Mouse (Mus musculus) layer of hippocampus, adult 9-11 months (tissue): Measurements from ENCODE around the gene Hexa.

ENCODE experiments used
- DNase-seq: peaks from one replicate; pipeline ENCODE4 v3.0.0; 2022

Hexa gene

DNA sequence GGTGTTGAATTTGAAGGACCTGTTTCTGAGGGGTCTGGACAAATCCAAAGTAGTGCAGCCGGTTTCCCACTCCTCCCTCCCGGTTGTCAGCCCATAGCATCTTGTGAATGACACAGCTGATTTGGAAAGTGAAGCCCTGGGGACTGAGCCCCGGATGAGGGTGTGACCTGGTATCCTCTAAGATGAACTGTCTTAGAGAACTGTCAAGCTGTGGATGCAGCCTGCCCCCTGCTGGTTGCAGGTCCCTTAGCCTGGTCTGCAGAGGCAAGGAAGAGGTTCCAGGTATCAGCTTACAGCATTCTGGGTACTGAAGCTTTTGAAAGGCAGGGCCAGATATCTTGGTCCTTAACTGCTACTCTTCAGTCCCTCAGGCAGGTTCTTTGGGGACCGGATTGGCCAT is 26.3 kb downstream of the Hexa start:
- peak; percentile 65 for DNase-seq

DNA sequence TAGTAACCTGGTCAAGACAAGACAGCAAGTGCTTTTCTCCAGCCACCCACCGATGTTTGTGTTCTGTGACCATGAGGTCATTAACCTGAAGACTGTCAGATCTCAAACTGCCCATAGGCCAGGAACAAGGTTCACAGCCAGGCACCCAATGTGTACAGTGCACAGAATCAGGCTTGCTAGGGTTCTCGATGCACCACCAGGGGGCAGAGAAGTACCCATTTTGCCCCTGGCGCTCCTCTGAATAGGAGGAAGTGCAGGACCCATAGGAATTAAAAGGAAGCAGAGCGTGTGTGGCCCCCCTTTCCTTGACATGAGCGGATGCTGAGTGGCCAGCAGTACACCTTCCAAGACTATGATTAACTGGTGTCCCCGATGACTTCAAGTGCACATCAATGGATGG is 27.8 kb downstream of the Hexa start:
- no peak for DNase-seq

DNA sequence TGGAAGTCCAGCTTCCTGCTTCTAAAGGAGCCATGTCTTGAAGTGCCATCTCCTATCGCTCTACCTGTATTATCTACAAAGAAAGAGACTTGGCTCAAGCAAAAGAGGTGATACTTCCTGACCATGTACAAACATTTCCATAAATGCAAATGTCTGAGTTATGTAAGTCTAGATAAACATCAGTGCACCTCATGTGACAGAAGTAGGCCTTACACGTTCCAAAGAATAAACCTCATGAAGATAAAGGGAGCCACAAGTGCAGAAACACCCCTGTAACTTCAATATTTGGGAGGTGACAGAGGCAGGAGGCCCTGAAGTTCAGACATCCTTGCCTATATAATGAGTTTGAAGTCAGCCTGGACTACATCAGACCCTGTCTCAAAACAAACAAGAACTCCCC is 32.5 kb downstream of the Hexa start:
- DNase-seq, result no peak

DNA sequence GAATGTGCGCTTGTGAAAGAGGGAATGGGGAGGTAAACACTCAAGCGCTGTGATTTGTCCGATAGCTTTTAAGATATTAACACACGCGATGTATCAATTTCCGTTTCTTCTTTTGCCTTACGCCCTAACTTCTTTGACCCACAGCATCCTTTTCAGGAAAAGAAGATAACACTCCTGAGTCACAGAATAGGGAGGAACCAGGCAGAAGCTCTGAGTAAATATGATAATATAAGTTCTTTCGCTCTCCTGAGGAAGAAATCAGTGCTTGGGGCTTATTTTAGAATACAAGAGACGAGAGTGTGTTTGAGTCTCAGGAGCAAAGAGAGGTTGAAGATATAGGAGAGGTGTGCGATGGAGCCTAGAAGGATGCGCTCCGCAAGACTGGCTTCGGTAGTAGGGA is 38.1 kb downstream of the Hexa start:
- no peak for DNase-seq

DNA sequence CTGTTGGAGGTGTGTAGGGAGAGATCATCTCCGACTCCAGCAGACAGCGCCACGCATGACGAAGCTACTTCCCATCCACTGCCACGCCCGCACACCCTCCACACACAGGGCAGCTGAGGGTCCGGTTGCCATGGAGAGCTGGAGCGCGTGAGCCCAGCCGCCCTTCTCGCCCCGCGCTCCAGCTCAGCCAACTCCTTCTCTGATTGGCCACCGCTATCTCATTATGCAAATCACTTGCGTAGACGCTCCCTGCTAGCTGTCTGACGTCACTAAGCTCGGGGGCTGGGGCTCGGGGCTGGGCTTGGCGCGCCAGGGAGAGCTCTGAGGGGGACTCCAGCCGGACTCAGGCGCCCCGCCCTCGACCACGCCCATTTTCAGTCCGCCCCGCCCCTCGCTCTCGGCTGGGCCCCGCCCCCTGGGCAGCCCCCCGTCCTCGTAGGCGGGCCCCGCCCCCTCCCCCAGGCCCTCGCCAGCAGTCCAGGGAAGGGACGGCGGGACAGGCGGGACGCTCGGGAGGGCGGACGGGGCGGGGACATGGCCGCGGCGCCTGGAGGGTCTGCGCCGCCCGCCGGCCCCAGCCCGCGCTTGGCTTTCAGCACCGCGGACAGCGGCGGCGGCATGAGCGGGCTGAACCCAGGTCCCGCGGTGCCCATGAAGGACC is 38.6 kb downstream of the Hexa start, which contains the start of gene Celf6:
Celf6 (plus strand) TSS at position 74 of the 661 bp plus-strand sequence.
- DNase-seq, result peak; percentile 94

DNA sequence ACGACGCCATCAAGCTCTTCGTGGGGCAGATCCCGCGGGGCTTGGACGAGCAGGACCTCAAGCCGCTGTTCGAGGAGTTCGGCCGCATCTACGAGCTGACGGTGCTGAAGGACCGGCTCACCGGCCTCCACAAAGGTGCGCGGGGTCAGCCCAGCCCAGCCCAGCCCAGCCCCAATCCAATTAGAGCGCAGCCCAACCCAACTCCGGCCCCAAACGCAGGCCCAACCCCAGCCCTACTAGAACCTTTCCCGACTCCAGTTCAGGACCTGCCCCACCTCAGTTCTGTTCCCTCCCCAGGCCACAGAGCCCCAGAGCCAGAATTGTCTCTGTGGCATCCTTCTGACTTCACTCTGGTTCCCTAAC is 39.1 kb downstream of the Hexa start:
- DNase-seq, result no peak

DNA sequence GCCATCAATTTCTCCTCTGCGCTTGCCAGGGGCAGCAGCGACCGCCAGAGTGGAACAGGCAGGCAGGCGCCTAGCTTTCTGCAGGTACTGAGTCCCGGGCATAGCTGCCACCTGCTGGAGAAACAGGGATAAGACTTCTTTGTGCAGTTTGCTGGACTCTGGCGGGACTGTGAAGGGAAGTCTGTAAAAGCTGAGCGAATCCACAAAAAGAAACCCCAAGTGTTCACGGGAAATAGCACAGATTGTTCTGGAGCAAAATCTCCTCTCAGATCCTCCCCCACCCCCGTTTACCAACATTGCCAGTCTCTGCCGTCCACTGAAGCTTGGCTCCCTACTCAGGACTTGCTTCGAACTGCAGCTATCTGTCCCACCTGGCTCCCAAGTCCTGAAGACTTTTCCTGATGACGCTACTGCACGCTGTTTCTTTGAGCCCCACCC is 45.5 kb downstream of the Hexa start:
- DNase-seq, result peak; percentile 83

DNA sequence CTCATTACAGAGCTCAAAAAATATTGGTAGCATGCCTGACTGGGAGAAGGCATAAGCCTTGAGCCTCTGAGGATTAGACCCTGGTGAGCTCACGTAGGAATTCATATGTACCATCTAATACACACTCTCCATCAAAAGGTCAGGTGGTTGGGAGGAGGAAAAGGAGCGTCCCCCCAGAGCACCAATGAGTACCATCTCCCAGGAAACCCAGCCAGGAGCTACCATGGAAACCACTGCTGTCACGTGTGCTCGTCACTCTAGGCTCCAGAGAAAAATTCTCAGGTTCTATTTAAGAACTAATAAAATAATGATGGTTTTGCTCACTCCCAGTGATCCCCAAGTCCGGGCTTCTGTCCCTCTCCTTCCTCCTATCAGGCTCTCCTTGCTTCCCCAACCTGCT is 48.9 kb downstream of the Hexa start:
- peak; percentile 73 for DNase-seq

DNA sequence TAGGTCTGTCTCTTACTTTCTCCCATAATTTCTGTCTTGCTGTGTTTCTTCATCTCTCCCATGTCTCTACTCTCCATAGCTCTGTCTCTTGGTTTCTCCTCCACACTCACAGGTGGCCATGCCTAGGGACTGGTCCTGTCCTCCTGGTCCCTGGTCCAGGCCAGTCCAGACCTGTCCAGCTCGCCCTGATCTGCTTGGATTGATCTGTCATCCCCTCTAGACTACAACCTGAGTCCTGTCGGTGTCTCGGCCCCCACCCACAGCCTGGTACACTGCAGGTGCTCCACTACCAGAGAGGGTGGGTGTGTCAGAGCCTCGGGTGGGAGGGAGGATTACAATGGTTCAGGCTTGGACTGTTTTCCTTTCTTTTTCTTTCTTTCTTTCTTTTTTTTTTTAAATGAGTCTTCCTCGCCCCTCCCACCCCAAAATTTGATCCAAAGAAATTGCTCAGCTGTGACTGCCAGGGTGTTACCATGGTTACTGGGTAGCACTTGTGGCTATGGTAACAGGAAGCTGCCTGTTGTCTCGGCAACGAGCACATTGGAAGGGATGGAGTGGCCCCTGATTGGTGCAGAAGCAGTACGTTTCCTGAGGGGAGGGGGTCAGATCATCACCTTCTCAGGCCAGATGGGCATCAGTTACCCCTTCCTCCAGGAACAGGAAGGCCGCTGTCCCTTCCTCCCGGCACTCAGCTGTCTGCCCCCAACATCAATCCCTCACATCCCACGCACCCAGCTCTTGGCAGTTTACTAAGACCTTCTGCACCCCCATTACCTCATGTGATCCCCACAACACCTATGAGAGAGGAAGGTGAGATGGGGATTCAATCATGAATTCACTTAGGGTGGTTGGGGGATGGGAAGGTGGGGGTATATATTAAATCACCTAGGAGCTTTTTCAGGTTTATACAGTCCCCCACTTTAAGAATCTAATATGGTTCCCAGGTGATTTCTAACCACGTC is 49.7 kb downstream of the Hexa start:
- peak; percentile 94 for DNase-seq

DNA sequence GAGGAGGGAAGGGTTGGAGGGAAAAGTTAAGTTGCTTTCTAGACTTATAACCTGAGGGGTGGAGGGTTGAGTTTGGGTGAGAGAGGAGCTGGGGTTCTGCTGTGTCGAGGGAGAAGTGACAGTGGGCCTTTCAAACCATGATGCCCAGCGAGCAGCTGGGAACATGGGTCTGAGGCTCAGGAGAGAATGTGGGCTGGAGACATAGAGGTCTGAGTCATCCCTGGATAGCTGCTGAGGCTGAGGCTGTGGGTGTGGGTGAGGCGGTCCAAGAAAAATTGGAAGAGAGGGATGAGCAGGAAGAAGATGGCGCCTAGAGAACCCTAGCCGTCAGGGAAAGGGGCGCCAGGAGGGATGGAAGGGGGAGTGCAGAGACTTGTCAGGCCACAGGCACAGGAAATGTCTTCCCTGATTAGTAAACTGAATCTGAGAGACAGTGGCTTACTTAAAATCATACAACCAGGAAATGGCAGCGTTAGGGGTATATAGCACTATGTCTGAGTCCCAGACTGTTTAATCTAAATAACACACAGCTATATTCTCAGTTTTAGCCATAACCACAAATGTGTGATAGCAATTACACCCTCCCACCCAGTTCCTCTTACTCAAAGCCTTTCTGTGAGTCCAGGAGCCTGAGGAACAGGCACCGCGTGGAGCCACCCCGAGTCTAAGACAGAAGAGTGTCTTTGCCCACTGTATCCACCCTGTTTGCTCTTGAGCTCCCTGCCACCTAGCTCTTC is 50.5 kb downstream of the Hexa start:
- DNase-seq, result peak; percentile 61

DNA sequence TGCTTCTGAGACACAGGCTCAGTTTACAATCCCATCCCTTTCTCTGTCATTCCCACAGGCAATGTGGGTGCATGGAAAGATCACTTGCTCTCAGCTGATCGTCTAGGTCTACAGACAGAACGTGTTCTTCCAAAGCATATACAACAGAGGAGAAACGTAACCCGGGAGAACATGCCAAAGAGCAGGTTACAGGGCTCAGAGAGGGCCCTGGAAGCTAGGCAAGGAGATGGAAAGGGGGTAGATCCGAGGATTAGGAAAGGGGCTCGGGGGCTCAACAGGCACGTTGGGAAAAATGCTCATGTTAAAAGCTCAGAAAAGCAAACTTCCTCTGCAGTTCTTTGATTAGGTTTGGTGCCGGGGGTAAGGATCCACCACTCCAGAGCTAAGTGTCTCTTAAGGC is 62.3 kb downstream of the Hexa start:
- DNase-seq, result no peak

DNA sequence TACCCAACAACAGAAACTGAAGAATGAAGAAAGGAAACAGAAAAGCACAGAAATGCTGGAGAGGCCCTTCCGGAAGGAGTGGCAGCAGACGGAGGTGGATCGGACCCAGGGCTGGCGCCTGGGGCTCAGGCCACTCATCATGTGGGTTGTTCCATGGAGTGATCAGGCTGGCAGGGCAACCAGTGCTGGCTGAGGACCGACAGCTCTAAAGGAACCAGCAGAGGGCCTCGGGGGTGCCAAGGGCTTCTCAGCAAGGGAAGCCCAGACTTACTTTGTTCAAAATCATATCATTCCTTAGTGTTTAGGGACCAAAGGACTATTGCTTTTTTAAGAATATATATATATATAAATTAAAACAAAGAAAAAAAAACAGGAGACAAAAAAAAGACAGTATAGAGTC is 66.6 kb downstream of the Hexa start:
- no peak for DNase-seq

DNA sequence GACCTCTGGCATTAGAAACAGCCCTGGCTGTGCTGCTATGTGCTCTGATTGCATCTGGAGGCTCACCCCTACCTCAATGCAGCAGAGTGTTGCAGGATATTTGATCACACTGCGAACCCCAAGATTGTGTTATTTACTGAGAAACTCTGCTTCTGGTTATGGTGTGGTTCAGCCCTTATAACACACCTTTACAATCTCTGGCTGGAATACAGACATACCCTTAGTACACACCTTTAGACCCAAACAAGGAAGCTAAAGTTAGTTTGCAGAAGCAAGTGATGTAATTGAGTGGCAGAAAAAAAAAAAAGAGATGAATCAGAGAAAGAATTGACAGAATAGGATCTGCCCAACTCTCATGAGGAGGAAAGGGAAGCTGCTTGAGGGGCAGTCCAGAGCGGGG is 71.6 kb downstream of the Hexa start:
- DNase-seq, result no peak
